Mouse (Mus musculus) heart, postnatal 0 days (tissue): ENCODE results near the gene Tomm20. TPM values are rescaled to one million over a fixed set of nuclear protein-coding genes. Genes with fewer than 3 reads are reported as not detected.

Experiments
- ATAC-seq: fragments of 200-750 bp; cut with Nextera tagmentation; 2 replicates; pipeline ENCODE4 v1.8.0; 2017; ENCODE audit warnings: low read depth, moderate number of reproducible peaks, moderate library complexity; ENCODE audit not compliant: insufficient read depth
- DNase-seq: peaks from one replicate; pipeline ENCODE4 v3.0.0-alpha.2; 2016; ENCODE audit warnings: low spot score
- H3K27ac ChIP-seq: fragments of 300-500 bp; sonication (generic); 2 replicates; pipeline ENCODE4 v1.5.1; 2014; ENCODE audit warnings: low read depth, mild to moderate bottlenecking
- H3K27me3 ChIP-seq: fragments of 300-500 bp; sonication (generic); 2 replicates; pipeline ENCODE4 v1.6.1; 2014; ENCODE audit warnings: low read length, mixed read lengths; ENCODE audit not compliant: control insufficient read depth, insufficient read depth
- H3K36me3 ChIP-seq: fragments of 300-500 bp; sonication (generic); replicated peaks from 2 replicates; pipeline ENCODE4 v1.6.1; 2014; ENCODE audit warnings: low read length, mixed read lengths; ENCODE audit not compliant: control insufficient read depth, insufficient read depth
- H3K4me1 ChIP-seq: fragments of 300-500 bp; sonication (generic); 2 replicates; pipeline ENCODE4 v1.6.1; 2014; ENCODE audit warnings: antibody characterized with exemption; ENCODE audit not compliant: control insufficient read depth, insufficient read depth
- H3K4me2 ChIP-seq: fragments of 300-500 bp; sonication (generic); 2 replicates; pipeline ENCODE4 v1.6.1; 2014; ENCODE audit warnings: low read depth, mild to moderate bottlenecking, low read length, moderate library complexity
- H3K4me3 ChIP-seq: fragments of 300-500 bp; sonication (generic); 2 replicates; pipeline ENCODE4 v1.5.1; 2014; ENCODE audit warnings: low read depth, low read length
- H3K9ac ChIP-seq: fragments of 300-500 bp; sonication (generic); replicated peaks from 2 replicates; pipeline ENCODE4 v1.6.1; 2014; ENCODE audit warnings: low read depth, low read length, mixed read lengths
- H3K9me3 ChIP-seq: fragments of 300-500 bp; sonication (generic); replicated peaks from 2 replicates; pipeline ENCODE4 v1.6.1; 2016; ENCODE audit warnings: low read length; ENCODE audit not compliant: control insufficient read depth
- CTCF ChIP-seq: IDR thresholded peaks from 2 replicates; pipeline ENCODE4 v1.5.1; 2016; ENCODE audit warnings: antibody characterized with exemption, control low read depth, low read depth
- EP300 ChIP-seq: IDR thresholded peaks from 2 replicates; pipeline ENCODE4 v1.6.1; 2016; ENCODE audit warnings: antibody characterized with exemption, low read depth
- WGBS: fragments of 180-500 bp; shearing (Covaris S2); extraction: QIAGEN DNeasy Blood & Tissue Kit; methylation state at CpG from one replicate; pipeline ENCODE4 v1.1.7; 2014; 5-methylcytosine and 5-hydroxymethylcytosine counted together
- polyA plus RNA-seq: library from polyadenylated mRNA; unstranded; fragments of >200 nt; fragmentation: Nextera tagmentation; extraction: Ambion mirVana; gene quantifications from 2 replicates; pipeline ENCODE4 v1.2.1, GENCODE M21; 2015
- total RNA-seq: library from RNA; depleted of rRNA; stranded (reverse); fragments of >200 nt; gene quantifications from 2 replicates; pipeline ENCODE4 v1.2.3, GENCODE M21; 2014; ENCODE audit warnings: low replicate concordance

Tomm20 gene
- total and polyA plus RNA-seq, 2 experiments from 2014 or later, result 65.3 to 213 TPM

GRCm38 (mm10) chr8:126922981-126923380 lies 22.7 kb downstream of the Tomm20 start:
- no peak overlapping the region for H3K4me3 ChIP-seq
- H3K36me3 ChIP-seq, result no peaks in the 10 kb centered on the region
- H3K27me3 ChIP-seq, result no peaks in the 10 kb centered on the region
- H3K4me1 ChIP-seq, result peaks cover under 1% of the 10 kb centered on the region
- no peaks in the 10 kb centered on the region for H3K9me3 ChIP-seq
- ATAC-seq (no peak), DNase-seq (no peak)
- no peak overlapping the region for H3K9ac ChIP-seq
- no peak overlapping the region for H3K4me2 ChIP-seq
- TF ChIP-seq EP300 (no peak), CTCF (no peak)
- no peak overlapping the region for H3K27ac ChIP-seq
- 91% methylated on average over 7 of the region's 7 CpGs for WGBS

GRCm38 (mm10) chr8:126921432-126921831 lies 24.2 kb downstream of the Tomm20 start:
- Histone ChIP-seq H3K9ac (no peak overlapping the region), H3K27me3 (no peaks in the 10 kb centered on the region), H3K4me1 (peaks cover 16% of the 10 kb centered on the region), H3K36me3 (no peaks in the 10 kb centered on the region), H3K27ac (no peak overlapping the region), H3K9me3 (no peaks in the 10 kb centered on the region), H3K4me3 (no peak overlapping the region), H3K4me2 (no peak overlapping the region)
- no peak for TF ChIP-seq CTCF
- TF ChIP-seq EP300, result no peak
- WGBS, result 90% methylated on average over 3 of the region's 3 CpGs
- no peak for DNase-seq
- no peak for ATAC-seq

DNA sequence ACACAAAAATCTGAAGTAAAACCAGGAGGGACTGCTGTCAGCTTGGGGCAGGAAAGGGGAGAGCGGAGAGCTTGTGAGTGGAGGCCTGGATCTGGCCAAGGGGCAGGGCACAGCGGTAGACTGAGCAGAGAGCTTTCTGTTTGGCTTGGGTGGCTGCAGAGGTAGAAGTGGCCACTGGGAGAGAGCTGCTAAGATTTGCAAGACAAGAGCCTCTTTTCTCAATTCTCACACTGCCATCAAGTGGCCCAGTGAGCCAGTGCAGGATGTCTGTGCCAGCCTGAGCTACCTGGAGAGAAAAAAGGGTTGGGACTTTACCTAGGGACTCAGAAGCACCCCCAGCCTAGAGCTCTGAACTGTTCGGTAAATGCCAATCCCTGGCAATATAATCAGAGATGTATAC lies 24.8 kb downstream of the Tomm20 start:
- ATAC-seq, result peak; percentile 79

DNA sequence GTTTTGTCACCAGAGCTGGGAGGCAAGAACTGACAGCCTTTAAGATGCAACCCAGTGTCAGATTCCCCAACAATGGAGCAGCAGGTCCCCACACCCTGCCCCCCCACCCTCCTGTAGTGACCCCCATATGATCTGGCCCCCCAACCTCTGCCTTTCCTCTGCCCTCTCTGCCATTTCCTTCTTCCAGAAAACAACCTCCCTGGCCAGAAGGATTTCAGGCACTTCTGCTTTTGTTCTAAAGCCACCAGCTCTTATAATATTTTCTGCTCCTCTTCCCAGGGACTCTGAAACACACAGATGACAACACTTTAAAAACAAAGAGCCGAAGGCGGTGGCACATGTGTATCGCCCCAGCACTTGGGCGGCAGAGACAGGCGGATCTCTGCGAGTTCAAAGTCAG lies 25.3 kb downstream of the Tomm20 start:
- WGBS, result 83% methylated on average over 6 of the region's 6 CpGs
- Histone ChIP-seq H3K27ac (peak overlapping the region; percentile 49), H3K4me2 (no peak overlapping the region), H3K27me3 (no peaks in the 10 kb centered on the region), H3K9me3 (no peaks in the 10 kb centered on the region), H3K9ac (no peak overlapping the region), H3K36me3 (no peaks in the 10 kb centered on the region), H3K4me1 (peaks cover 16% of the 10 kb centered on the region), H3K4me3 (no peak overlapping the region)
- DNase-seq (no peak), ATAC-seq (no peak)
- TF ChIP-seq EP300 (no peak), CTCF (no peak)

More for the DNA sequence above, 24.8 kb downstream of the Tomm20 start:
- Histone ChIP-seq H3K9me3 (no peaks in the 10 kb centered on the region), H3K27me3 (no peaks in the 10 kb centered on the region), H3K4me1 (peaks cover 16% of the 10 kb centered on the region), H3K9ac (no peak overlapping the region), H3K27ac (peak overlapping the region; percentile 49), H3K4me3 (no peak overlapping the region), H3K36me3 (no peaks in the 10 kb centered on the region), H3K4me2 (no peak overlapping the region)
- DNase-seq, result peak; percentile 93
- 14% methylated on average over 3 of the region's 3 CpGs for WGBS
- peak; percentile 58; the same call in 1 of the 2 replicates for TF ChIP-seq EP300
- peak; percentile 85 for TF ChIP-seq CTCF

DNA sequence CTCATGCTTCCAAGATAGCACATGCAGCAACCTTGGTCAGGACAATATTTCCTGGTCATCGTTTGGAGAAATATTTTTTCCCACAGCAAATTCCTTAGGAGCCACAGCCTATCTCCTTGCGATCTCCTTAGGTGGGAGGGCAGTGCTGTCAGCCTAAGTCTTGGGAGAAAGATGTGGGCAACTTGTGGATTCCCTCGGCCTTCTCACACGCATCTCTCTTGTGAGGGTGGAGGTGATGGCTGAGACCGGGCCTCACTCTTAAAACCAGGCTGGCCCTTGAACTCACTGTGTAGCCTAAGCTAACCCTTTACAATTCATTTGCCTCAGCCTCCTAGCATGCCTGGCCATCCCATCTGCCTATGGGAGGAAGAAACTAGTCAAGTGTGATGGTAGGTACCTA lies 25.9 kb downstream of the Tomm20 start:
- WGBS, result 78% methylated on average over 5 of the region's 5 CpGs
- DNase-seq (no peak), ATAC-seq (no peak)
- H3K4me3 ChIP-seq, result no peak overlapping the region
- no peaks in the 10 kb centered on the region for H3K36me3 ChIP-seq
- no peak overlapping the region for H3K4me2 ChIP-seq
- H3K4me1 ChIP-seq, result peaks cover 21% of the 10 kb centered on the region
- TF ChIP-seq CTCF (no peak), EP300 (no peak)
- H3K27me3 ChIP-seq, result no peaks in the 10 kb centered on the region
- no peak overlapping the region for H3K9ac ChIP-seq
- H3K27ac ChIP-seq, result peak overlapping the region; percentile 36; the same call in 1 of the 2 replicates
- H3K9me3 ChIP-seq, result no peaks in the 10 kb centered on the region

DNA sequence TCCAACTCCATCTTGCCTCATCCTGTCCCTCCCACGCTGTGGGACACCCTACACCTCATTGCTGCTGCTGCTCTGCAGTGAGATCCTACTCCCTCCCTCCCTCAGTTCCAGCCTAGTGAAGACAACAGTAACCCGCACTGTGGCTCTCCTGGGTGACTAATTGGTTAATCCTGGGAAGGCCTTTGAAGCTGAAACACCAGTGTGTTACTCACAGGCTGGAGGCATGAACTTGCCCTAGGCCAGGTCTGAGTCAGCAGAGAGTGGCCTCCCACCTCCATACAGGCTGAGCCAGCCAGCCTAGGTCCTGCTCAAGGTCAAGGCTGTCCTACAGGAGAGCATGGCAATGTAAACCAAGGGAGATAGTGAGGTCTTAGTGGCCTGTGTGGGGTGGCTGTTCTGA lies 26.4 kb downstream of the Tomm20 start:
- H3K9me3 ChIP-seq, result no peaks in the 10 kb centered on the region
- no peaks in the 10 kb centered on the region for H3K36me3 ChIP-seq
- H3K4me3 ChIP-seq, result no peak overlapping the region
- TF ChIP-seq CTCF (no peak), EP300 (no peak)
- no peak overlapping the region for H3K4me2 ChIP-seq
- no peak for DNase-seq
- no peak overlapping the region for H3K9ac ChIP-seq
- peak overlapping the region; percentile 36; the same call in 1 of the 2 replicates for H3K27ac ChIP-seq
- peaks cover 26% of the 10 kb centered on the region for H3K4me1 ChIP-seq
- no peak for ATAC-seq
- 68% methylated on average over 2 of the region's 2 CpGs for WGBS
- H3K27me3 ChIP-seq, result no peaks in the 10 kb centered on the region
